Mouse (Mus musculus) ES-Bruce4 (cell line): Measurements from ENCODE around the gene Amz1.

ENCODE experiments used
- CTCF ChIP-seq: IDR thresholded peaks from one replicate; pipeline ENCODE4 v1.8.1; 2011; ENCODE audit warnings: low read depth, low read length
- EP300 ChIP-seq: IDR thresholded peaks from 2 replicates; pipeline ENCODE4 v1.6.1; 2011; ENCODE audit warnings: low read depth, low read length; ENCODE audit not compliant: insufficient read depth
- POLR2A ChIP-seq: IDR thresholded peaks from one replicate; pipeline ENCODE4 v1.8.1; 2011; ENCODE audit warnings: low read length; ENCODE audit not compliant: insufficient read depth

DNA sequence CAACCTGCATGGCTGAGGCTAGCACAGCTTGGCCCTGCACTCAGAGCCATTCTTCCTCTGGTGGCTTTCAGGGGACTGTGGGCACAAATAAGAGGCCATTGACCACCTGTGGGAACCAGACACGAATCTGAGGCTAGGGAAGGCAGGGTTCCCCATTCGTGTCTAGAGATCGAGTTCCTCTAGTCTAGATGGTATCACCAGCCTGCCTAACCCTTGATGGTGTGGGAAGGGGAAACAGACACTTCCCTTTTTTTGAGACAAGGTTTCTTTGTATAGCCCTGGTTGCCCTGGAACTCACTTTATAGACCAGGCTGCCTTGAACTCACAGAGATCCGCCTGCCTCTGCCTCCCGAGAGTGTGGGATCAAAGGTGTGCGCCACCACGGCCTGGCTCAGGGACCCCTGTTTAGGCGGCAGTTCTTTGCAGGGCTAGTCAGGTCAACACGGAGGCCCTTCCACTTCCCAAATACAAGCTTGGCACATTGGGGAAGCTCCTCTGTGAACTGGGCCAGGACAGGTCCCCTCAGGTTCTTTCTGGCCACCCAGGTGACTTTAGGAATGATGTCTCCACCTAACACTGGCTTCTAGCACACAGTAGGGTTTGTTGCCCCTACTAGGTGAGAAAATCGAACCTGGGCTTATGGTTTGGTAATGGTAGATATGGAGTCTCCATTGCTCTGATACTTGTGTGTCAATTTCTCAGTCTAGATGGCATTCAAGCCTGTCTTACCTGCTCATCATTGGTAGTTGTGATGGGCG, 7.3 kb downstream of the Amz1 start:
- no peak for TF ChIP-seq CTCF
- no peak for TF ChIP-seq POLR2A
- TF ChIP-seq EP300, result no peak
